Mouse (Mus musculus) cerebellum, postnatal 25 days (tissue): ENCODE results near the gene Olfr784.
"Not testable (repeated sequence)": the region's sequence is repeated elsewhere in the genome, so short reads cannot be mapped to it uniquely, and the experiment has no call there.

Source experiments
- DNase-seq, 2 experiments: peaks; one replicate each; pipeline ENCODE4 v3.0.0; 2021; ENCODE audit warnings: mixed read lengths in 2 of 2

The Olfr784 gene

GRCm38 (mm10) chr10:129383783-129384182 is at the start of gene Olfr784:
TSS of gene Olfr784 (plus strand) at chr10:129384083.
- DNase-seq = no peak

- no peak for DNase-seq
Observed at GRCm38 (mm10) chr10:129348550-129348949, 35.3 kb upstream of the Olfr784 start, which contains the start of gene Olfr782. TSS of gene Olfr782 (plus strand) at chr10:129348850.

- DNase-seq = not testable (repeated sequence)
Observed at GRCm38 (mm10) chr10:129352475-129352874, 31.4 kb upstream of the Olfr784 start.

- DNase-seq = not testable (repeated sequence)
Observed at GRCm38 (mm10) chr10:129356496-129356895, 27.4 kb upstream of the Olfr784 start.

GRCm38 (mm10) chr10:129357307-129357706 is 26.6 kb upstream of the Olfr784 start:
- DNase-seq = no peak

GRCm38 (mm10) chr10:129374051-129374450 is 9.8 kb upstream of the Olfr784 start:
- not testable (repeated sequence) for DNase-seq

GRCm38 (mm10) chr10:129400892-129401291 is 17.0 kb downstream of the Olfr784 start:
- no peak for DNase-seq

- DNase-seq = no peak
Observed at GRCm38 (mm10) chr10:129405126-129405525, 21.2 kb downstream of the Olfr784 start, which contains the start of gene Olfr785. TSS of gene Olfr785 (plus strand) at chr10:129405426.

- no peak for DNase-seq
Observed at GRCm38 (mm10) chr10:129427006-129427405, 43.1 kb downstream of the Olfr784 start, which contains the start of gene Olfr786. TSS of gene Olfr786 (plus strand) at chr10:129427306.
